Mouse (Mus musculus) Patski (cell line): Measurements from ENCODE around the gene Smim15. TPM values are rescaled to one million over a fixed set of nuclear protein-coding genes. Genes with fewer than 3 reads are reported as not detected.

ENCODE experiments used
- ATAC-seq: fragments of 100-300 bp; one replicate; pipeline ENCODE4 v1.8.0; 2021
- CTCF ChIA-PET: fragments of 350-600 bp; sonication (Branson Sonifier 250); formaldehyde crosslinking; loops from one replicate; lab custom pipeline; 2022; ENCODE audit warnings: inconsistent platforms; lab: Charles Lee
- POLR2A ChIA-PET: fragments of 350-600 bp; sonication (Branson Sonifier 250); formaldehyde crosslinking; loops from one replicate; lab custom pipeline; 2022; ENCODE audit warnings: antibody characterized with exemption, inconsistent platforms; lab: Charles Lee
- DNase-seq: peaks from one replicate; pipeline ENCODE4 v3.0.0-alpha.2; 2011; ENCODE audit warnings: low read depth, low spot score
- H3K27me3 ChIP-seq: fragments of 371-371 bp; one replicate; pipeline ENCODE4 v1.5.1; 2021
- CTCF ChIP-seq: fragments of 100-300 bp; IDR thresholded peaks from one replicate; pipeline ENCODE4 v1.5.1; 2021
- in situ Hi-C: fragments of 300-500 bp; cut with MboI; formaldehyde crosslinking; loops from 3 replicates; pipeline ENCODE4 v1.11.1; 2018; ENCODE audit warnings: low pct_unique_long_range_greater_than_20kb, mixed read lengths
- polyA plus RNA-seq: library from polyadenylated mRNA; unstranded; gene quantifications from one replicate; pipeline ENCODE4 v1.2.3, GENCODE M21; 2021

Gene Smim15
- polyA plus RNA-seq, 1 experiment from 2014 or later: 69.3 TPM

DNA sequence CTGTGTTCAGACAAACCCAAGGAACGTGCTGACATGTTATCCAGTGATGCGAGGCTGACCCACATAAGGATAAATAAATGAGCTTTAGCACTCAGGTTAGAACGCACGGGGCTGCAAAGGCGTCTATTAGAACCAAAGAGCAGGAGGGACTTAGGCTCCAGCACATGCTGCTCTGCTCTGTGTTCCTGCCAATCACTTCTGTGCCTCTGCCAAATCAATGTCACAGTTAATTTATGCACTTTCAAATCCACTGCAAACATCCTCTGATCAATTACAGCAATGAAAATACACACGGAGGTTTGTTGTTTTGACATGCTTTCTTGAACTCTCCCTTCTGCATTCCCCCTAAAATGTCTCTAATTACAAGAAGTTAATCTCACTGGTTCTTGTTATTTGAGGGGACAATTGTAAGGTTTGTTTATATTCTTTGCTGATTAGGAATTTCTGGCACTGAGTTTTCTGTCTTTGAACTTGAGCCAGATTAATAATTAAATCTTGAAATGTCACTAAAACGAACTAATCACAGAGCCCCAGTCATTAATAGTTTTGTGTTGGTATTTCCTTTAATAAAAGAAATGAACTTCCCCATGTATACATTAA, 16.1 kb downstream of the Smim15 start:
- DNase-seq (no peak), ATAC-seq (no peak)

GRCm38 (mm10) chr13:108060936-108061578, 16.8 kb downstream of the Smim15 start:
- ATAC-seq: no peak
- no peak for DNase-seq
- ChIA-PET POLR2A (no interaction called here), CTCF (no interaction called here)
- no peak for TF ChIP-seq CTCF
- no peaks in the 10 kb centered on the region for H3K27me3 ChIP-seq
- in situ Hi-C loops: no loop called here

More for the DNA sequence above, 16.1 kb downstream of the Smim15 start:
- H3K27me3 ChIP-seq: no peaks in the 10 kb centered on the region
- POLR2A ChIA-PET: no interaction called here
- CTCF ChIA-PET: no interaction called here
- TF ChIP-seq CTCF: no peak
- in situ Hi-C loops: no loop called here

GRCm38 (mm10) chr13:108062900-108063299, 18.7 kb downstream of the Smim15 start:
- ChIA-PET CTCF (interaction anchor here (1.6 kb wide), 1 partner anchor 17 kb away, joined by 3 read pairs; no protein-coding TSS in a partner anchor), POLR2A (no interaction called here)
- ATAC-seq (no peak), DNase-seq (no peak)
- in situ Hi-C loops: no loop called here
- TF ChIP-seq CTCF: no peak
- no peaks in the 10 kb centered on the region for H3K27me3 ChIP-seq

- DNase-seq: no peak
- ATAC-seq: no peak
These were observed 19.3 kb downstream of the Smim15 start for GRCm38 (mm10) chr13:108063374-108064134.

GRCm38 (mm10) chr13:108064331-108064730, 20.1 kb downstream of the Smim15 start:
- H3K27me3 ChIP-seq: no peaks in the 10 kb centered on the region
- in situ Hi-C loops: no loop called here
- POLR2A ChIA-PET: interaction anchor here (1.6 kb wide), 1 partner anchor 10 kb away, joined by 3 read pairs; no protein-coding TSS in a partner anchor
- CTCF ChIA-PET: interaction anchor here (1.1 to 1.4 kb wide), 2 partner anchors 12 to 38 kb away, joined by 3 read pairs; no protein-coding TSS in a partner anchor
- no peak for TF ChIP-seq CTCF
- ATAC-seq: no peak
- no peak for DNase-seq

More at GRCm38 (mm10) chr13:108063374-108064134, 19.3 kb downstream of the Smim15 start:
- no peaks in the 10 kb centered on the region for H3K27me3 ChIP-seq
- POLR2A ChIA-PET: no interaction called here
- CTCF ChIA-PET: interaction anchor here (1.1 to 1.6 kb wide), 2 partner anchors 16 to 39 kb away, joined by 3 read pairs; no protein-coding TSS in a partner anchor
- no peak for TF ChIP-seq CTCF
- in situ Hi-C loops: no loop called here

DNA sequence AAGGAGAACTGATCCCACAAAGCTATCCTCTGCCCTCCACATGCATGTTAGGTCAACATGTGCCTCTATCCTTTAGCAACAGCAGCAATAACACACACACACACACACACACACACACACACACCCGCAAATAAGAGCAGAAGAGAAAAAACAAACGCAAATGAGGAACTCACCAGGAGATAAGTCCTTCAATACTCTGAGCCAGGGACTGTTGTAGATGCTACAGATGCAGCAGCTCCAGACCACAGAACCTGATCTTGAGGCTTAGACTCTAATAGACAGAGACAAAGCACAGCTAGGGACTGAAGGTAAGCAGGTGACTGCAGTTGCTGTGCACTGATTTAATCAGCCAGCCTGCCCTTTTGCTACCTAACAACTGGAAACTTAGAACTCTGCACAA, 21.8 kb downstream of the Smim15 start:
- no peak for TF ChIP-seq CTCF
- in situ Hi-C loops: no loop called here

GRCm38 (mm10) chr13:108069151-108069550, 24.9 kb downstream of the Smim15 start:
- H3K27me3 ChIP-seq: no peaks in the 10 kb centered on the region
- ChIA-PET CTCF (no interaction called here), POLR2A (no interaction called here)
- TF ChIP-seq CTCF: no peak
- in situ Hi-C loops: no loop called here
- ATAC-seq: no peak
- DNase-seq: no peak

More for the DNA sequence above, 21.8 kb downstream of the Smim15 start:
- POLR2A ChIA-PET: interaction anchor here (1.6 kb wide), 1 partner anchor 9 kb away, joined by 3 read pairs; no protein-coding TSS in a partner anchor
- DNase-seq: no peak
- CTCF ChIA-PET: interaction anchor here (1.4 kb wide), 1 partner anchor 11 kb away, joined by 3 read pairs; no protein-coding TSS in a partner anchor
- ATAC-seq: no peak
- H3K27me3 ChIP-seq: no peaks in the 10 kb centered on the region

- in situ Hi-C loops: no loop called here
- no peaks in the 10 kb centered on the region for H3K27me3 ChIP-seq
- CTCF ChIA-PET: interaction anchor here (1.1 kb wide), 1 partner anchor 16 kb away, joined by 4 read pairs; no protein-coding TSS in a partner anchor
- TF ChIP-seq CTCF: no peak
- DNase-seq: no peak
- ATAC-seq: no peak
- POLR2A ChIA-PET: no interaction called here
These were observed 25.9 kb downstream of the Smim15 start for GRCm38 (mm10) chr13:108070171-108070570.

DNA sequence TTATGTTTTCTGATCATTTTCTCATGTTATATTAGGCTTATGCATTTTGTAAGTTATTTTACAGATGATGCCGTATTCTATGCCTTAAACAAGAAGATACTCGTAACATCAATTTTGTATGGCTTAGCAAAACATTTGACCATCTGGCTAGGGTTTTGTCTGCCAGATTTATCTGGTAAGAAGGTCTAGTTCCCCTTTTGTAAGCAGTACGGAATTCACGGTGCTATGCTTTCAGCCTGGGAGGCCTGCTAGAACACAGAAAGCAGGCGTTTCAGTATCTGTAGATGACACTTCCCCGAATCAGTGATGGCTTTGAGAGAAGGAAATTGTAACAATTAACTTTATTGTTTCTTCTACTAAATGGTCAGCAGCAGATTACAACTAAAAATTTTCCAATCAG, 33.2 kb downstream of the Smim15 start:
- ATAC-seq (no peak), DNase-seq (no peak)
- TF ChIP-seq CTCF: no peak
- H3K27me3 ChIP-seq: no peaks in the 10 kb centered on the region
- CTCF ChIA-PET: no interaction called here
- in situ Hi-C loops: no loop called here
- POLR2A ChIA-PET: no interaction called here

DNA sequence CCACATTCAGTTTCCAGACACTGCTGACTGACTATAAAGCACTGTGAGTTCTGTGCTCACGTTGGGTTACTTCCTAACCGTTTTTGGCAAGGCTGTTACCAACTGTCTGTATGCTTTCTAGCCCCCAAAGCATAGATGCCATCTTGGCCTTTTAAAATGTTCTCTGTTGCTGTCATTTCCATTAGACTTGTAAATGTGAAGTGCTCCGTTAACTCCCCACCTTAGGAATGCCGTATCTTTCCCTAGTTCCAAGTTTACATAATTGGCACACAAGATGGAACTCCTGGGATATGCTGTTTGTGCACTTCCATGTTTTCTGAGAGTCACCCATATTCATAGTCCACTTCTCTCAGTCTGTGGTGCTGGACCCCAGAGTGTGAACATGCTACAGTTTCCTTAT, 33.7 kb downstream of the Smim15 start:
- POLR2A ChIA-PET: no interaction called here
- ATAC-seq (no peak), DNase-seq (no peak)
- in situ Hi-C loops: no loop called here
- no peaks in the 10 kb centered on the region for H3K27me3 ChIP-seq
- no peak for TF ChIP-seq CTCF
- CTCF ChIA-PET: no interaction called here
